Mouse (Mus musculus) intestine, embryonic 14.5 days (tissue): ENCODE measurements at regions not wholly inside any gene's neighbourhood (a gene's known extent, or its start where the extent isn't known, plus 50 kb on each side); places are given as distances from the start of the nearest gene placed in this dataset.
A peak's percentile ranks its signal among the peaks of the same experiment; 100 is the strongest.

Experiments
- ATAC-seq: fragments of 200-750 bp; cut with Nextera tagmentation; replicated peaks from 2 replicates; pipeline ENCODE4 v1.8.0; 2017; ENCODE audit warnings: low read depth, moderate number of reproducible peaks, moderate TSS enrichment, moderate library complexity; ENCODE audit not compliant: low FRiP score, low TSS enrichment
- DNase-seq: peaks from one replicate; pipeline ENCODE4 v3.0.0-alpha.2; 2018; ENCODE audit warnings: low spot score
- H3K27ac ChIP-seq: fragments of 300-500 bp; sonication (generic); 2 replicates; pipeline ENCODE4 v1.5.1; 2014; ENCODE audit warnings: low read depth, mild to moderate bottlenecking, control low read depth
- H3K27me3 ChIP-seq: fragments of 300-500 bp; sonication (generic); replicated peaks from 2 replicates; pipeline ENCODE4 v1.6.1; 2014; ENCODE audit warnings: low read length, control low read depth; ENCODE audit not compliant: control insufficient read depth, insufficient read depth
- H3K36me3 ChIP-seq: fragments of 300-500 bp; sonication (generic); 2 replicates; pipeline ENCODE4 v1.6.1; 2014; ENCODE audit warnings: low read length, control low read depth; ENCODE audit not compliant: control insufficient read depth, insufficient read depth
- H3K4me1 ChIP-seq: fragments of 300-500 bp; sonication (generic); replicated peaks from 2 replicates; pipeline ENCODE4 v1.6.1; 2014; ENCODE audit warnings: low read length, control low read depth, mixed read lengths; ENCODE audit not compliant: control insufficient read depth, insufficient read depth
- H3K4me2 ChIP-seq: fragments of 300-500 bp; sonication (generic); 2 replicates; pipeline ENCODE4 v1.6.1; 2014; ENCODE audit warnings: low read length
- H3K4me3 ChIP-seq: fragments of 300-500 bp; sonication (generic); 2 replicates; pipeline ENCODE4 v1.5.1; 2014; ENCODE audit warnings: low read depth, low read length, control low read depth, mixed read lengths
- H3K9ac ChIP-seq: fragments of 300-500 bp; sonication (generic); 2 replicates; pipeline ENCODE4 v1.6.1; 2014; ENCODE audit warnings: mild to moderate bottlenecking, low read length
- H3K9me3 ChIP-seq: fragments of 300-500 bp; sonication (generic); 2 replicates; pipeline ENCODE4 v1.6.1; 2016; ENCODE audit warnings: low read length, control low read depth; ENCODE audit not compliant: control insufficient read depth
- WGBS: fragments of 180-500 bp; shearing (Covaris S2); extraction: QIAGEN DNeasy Blood & Tissue Kit; methylation state at CpG from one replicate; pipeline ENCODE4 v1.1.7; 2014; 5-methylcytosine and 5-hydroxymethylcytosine counted together

DNA sequence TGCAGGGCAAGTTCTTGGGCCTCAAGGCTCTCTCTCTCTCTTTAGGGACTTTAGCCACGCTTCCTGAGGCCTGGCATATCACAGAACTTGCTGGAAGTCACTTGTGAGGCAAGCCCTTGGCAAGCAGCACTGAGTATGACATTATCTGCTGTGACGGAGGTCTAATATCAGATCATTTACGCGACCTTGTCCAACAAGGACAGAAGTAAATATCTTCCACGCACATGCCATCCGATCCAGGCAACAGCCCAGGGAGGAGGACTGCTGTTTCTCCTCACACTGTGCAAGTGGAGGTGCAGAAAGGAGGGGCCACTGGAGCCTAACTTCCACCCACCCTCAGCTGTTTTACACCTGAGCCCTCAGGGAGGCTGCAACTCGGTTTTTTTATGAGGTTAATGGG lies 156.8 kb upstream of the Jun start:
- H3K27ac ChIP-seq: no peak overlapping the region
- H3K27me3 ChIP-seq: no peaks in the 10 kb centered on the region
- no peak overlapping the region for H3K4me2 ChIP-seq
- DNase-seq (peak; percentile 46), ATAC-seq (no peak)
- no peaks in the 10 kb centered on the region for H3K4me1 ChIP-seq
- 69% methylated on average over 7 of the region's 7 CpGs for WGBS
- H3K9ac ChIP-seq: no peak overlapping the region
- H3K36me3 ChIP-seq: no peaks in the 10 kb centered on the region
- H3K9me3 ChIP-seq: 0 out of 2 replicates have a peak, but pooled peaks cover 2% of the 10 kb centered on the region
- H3K4me3 ChIP-seq: no peak overlapping the region

DNA sequence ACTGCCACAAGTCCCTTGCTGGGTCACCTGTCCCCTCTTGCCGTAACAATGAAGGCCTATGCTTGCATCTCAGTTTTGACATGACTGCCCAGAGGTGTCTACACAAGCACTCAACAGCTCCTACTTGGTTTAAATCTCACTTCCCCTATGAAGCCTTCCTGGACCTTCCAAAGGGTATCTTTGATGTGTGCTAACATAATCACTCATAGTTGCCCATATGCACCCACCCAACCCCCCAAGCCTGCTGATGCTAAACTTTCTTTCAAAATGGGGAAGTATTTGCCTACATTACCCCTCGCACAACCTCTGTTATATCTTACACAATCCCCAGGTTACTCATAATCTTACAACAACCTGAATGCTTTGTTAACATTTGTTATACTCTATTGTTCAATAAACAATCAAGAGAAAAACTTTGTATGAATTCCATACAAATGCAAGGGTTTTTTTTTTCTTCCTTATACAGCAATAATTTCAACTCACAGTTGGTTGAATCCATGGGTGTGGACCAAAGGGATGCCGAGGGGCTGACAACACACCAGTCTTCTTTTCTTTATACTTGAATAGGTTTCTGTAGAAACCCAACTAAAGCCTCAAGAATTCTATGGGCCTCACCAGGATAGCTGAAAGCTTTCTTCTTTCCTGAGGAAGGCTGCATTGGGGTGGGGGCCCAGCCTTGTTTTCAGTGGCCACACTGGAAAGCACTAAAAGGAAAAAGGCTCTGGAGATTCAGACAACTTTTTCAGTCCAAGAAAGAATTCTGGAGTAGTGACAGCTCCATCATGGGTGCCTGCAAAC lies 157.5 kb upstream of the Jun start:
- WGBS: 88% methylated on average over 3 of the region's 3 CpGs
- no peaks in the 10 kb centered on the region for H3K36me3 ChIP-seq
- H3K9me3 ChIP-seq: 0 out of 2 replicates have a peak, but pooled peaks cover 2% of the 10 kb centered on the region
- H3K27me3 ChIP-seq: no peaks in the 10 kb centered on the region
- H3K9ac ChIP-seq: no peak overlapping the region
- no peak overlapping the region for H3K4me3 ChIP-seq
- DNase-seq: no peak
- ATAC-seq: no peak
- no peak overlapping the region for H3K27ac ChIP-seq
- no peak overlapping the region for H3K4me2 ChIP-seq
- no peaks in the 10 kb centered on the region for H3K4me1 ChIP-seq

DNA sequence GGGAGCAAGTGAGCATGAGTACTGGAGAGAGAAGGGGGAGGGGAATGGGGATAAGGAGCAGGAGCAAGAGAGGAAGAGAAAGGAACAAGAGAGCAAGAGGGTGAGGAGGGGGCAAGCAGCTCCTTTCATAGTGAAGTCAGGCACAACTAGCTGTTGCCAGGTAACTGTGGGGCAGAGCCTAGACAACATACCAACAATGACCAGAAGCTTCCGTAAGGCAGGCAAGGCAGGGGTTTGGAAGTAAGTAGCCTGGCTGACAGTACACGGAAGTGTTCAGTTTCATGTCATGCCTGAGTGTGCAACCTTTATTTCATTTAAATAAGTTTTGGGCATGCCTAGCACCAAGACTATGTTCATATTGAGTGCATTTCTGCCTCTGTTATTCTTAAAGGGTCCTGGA lies 160.5 kb upstream of the Jun start:
- no peak for DNase-seq
- H3K9me3 ChIP-seq: no peaks in the 10 kb centered on the region
- no peak for ATAC-seq
- no peak overlapping the region for H3K9ac ChIP-seq
- no peaks in the 10 kb centered on the region for H3K27me3 ChIP-seq
- no peaks in the 10 kb centered on the region for H3K36me3 ChIP-seq
- WGBS: 75% methylated on average over 2 of the region's 2 CpGs
- no peaks in the 10 kb centered on the region for H3K4me1 ChIP-seq
- no peak overlapping the region for H3K27ac ChIP-seq
- no peak overlapping the region for H3K4me2 ChIP-seq
- H3K4me3 ChIP-seq: no peak overlapping the region

DNA sequence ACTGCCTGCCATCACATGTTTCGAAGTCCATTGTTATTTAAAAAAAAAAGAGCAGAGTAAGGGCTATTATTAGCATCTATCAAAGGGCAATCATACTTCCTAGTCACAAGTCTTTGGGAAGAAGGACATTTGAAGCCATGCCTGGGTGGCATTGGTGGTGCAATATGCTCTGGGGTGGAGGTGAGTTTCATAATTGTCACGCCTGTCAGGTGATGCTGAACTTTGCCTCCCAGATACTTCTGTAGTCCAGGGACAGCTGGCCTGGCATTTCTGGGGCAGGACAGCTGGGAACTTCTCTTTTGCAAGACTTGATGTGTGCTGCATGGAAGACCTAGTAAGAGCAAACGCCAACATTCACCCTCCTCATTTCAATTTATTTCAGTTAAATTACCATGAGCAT lies 161.0 kb upstream of the Jun start:
- no peak overlapping the region for H3K9ac ChIP-seq
- no peaks in the 10 kb centered on the region for H3K9me3 ChIP-seq
- no peaks in the 10 kb centered on the region for H3K36me3 ChIP-seq
- no peak overlapping the region for H3K27ac ChIP-seq
- 80% methylated on average over 3 of the region's 3 CpGs for WGBS
- no peak overlapping the region for H3K4me3 ChIP-seq
- no peaks in the 10 kb centered on the region for H3K27me3 ChIP-seq
- peak; percentile 38 for DNase-seq
- ATAC-seq: no peak
- H3K4me2 ChIP-seq: no peak overlapping the region
- no peaks in the 10 kb centered on the region for H3K4me1 ChIP-seq

- H3K36me3 ChIP-seq: no peaks in the 10 kb centered on the region
- H3K9me3 ChIP-seq: no peaks in the 10 kb centered on the region
- H3K4me3 ChIP-seq: no peak overlapping the region
- H3K27ac ChIP-seq: no peak overlapping the region
- WGBS: 95% methylated on average over 2 of the region's 2 CpGs
- no peak overlapping the region for H3K4me2 ChIP-seq
- no peak overlapping the region for H3K9ac ChIP-seq
- no peak for DNase-seq
- no peaks in the 10 kb centered on the region for H3K27me3 ChIP-seq
- H3K4me1 ChIP-seq: no peaks in the 10 kb centered on the region
- no peak for ATAC-seq
Measured at GRCm38 (mm10) chr4:95214026-95214425, 162.0 kb upstream of the Jun start.

GRCm38 (mm10) chr4:95215187-95215586 lies 163.2 kb upstream of the Jun start:
- no peak overlapping the region for H3K4me2 ChIP-seq
- DNase-seq (no peak), ATAC-seq (no peak)
- H3K27ac ChIP-seq: no peak overlapping the region
- no peaks in the 10 kb centered on the region for H3K4me1 ChIP-seq
- H3K27me3 ChIP-seq: no peaks in the 10 kb centered on the region
- H3K4me3 ChIP-seq: no peak overlapping the region
- H3K36me3 ChIP-seq: no peaks in the 10 kb centered on the region
- H3K9me3 ChIP-seq: no peaks in the 10 kb centered on the region
- H3K9ac ChIP-seq: no peak overlapping the region
- WGBS: 88% methylated on average over 7 of the region's 7 CpGs

- H3K9me3 ChIP-seq: no peaks in the 10 kb centered on the region
- 0 out of 2 replicates have a peak, but pooled peaks cover 3% of the 10 kb centered on the region for H3K4me1 ChIP-seq
- no peak overlapping the region for H3K4me2 ChIP-seq
- H3K36me3 ChIP-seq: no peaks in the 10 kb centered on the region
- no peak for ATAC-seq
- no peak overlapping the region for H3K4me3 ChIP-seq
- no peak for DNase-seq
- WGBS: 63% methylated on average over 1 of the region's 1 CpGs
- H3K27me3 ChIP-seq: no peaks in the 10 kb centered on the region
- no peak overlapping the region for H3K27ac ChIP-seq
- no peak overlapping the region for H3K9ac ChIP-seq
Measured at GRCm38 (mm10) chr4:95230461-95230860, 178.4 kb upstream of the Jun start.

DNA sequence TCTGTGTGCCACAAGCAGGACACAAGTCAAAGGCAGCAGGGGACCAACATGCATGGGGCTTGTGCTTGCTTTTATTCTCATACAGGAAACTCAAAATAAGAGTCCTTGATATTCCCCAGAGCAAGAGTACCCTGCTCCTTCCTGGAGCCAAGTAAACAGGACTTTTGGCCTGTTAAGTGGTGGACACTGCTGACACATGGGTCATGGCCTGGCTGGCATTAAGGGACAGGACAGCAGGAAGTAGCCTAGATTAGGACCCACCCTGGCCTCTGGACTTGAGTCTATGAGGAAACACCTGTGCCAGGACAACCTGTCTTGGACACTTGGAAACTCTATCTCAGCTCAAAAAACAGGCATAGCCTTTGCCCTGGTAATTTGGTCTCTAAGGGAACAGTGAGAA lies 181.0 kb upstream of the Jun start:
- Histone ChIP-seq H3K4me3 (no peak overlapping the region), H3K4me1 (0 out of 2 replicates have a peak, but pooled peaks cover 3% of the 10 kb centered on the region), H3K4me2 (no peak overlapping the region), H3K27ac (no peak overlapping the region), H3K27me3 (no peaks in the 10 kb centered on the region), H3K36me3 (no peaks in the 10 kb centered on the region), H3K9me3 (no peaks in the 10 kb centered on the region), H3K9ac (no peak overlapping the region)
- ATAC-seq: no peak
- no peak for DNase-seq

- Histone ChIP-seq H3K4me1 (0 out of 2 replicates have a peak, but pooled peaks cover 3% of the 10 kb centered on the region), H3K9ac (no peak overlapping the region), H3K4me3 (no peak overlapping the region), H3K27me3 (no peaks in the 10 kb centered on the region), H3K36me3 (no peaks in the 10 kb centered on the region), H3K27ac (no peak overlapping the region), H3K9me3 (no peaks in the 10 kb centered on the region), H3K4me2 (no peak overlapping the region)
- WGBS: 82% methylated on average over 2 of the region's 2 CpGs
- DNase-seq: no peak
- ATAC-seq: no peak
Measured at GRCm38 (mm10) chr4:95234030-95234555, 182.1 kb upstream of the Jun start.
